Mouse (Mus musculus) right cerebral cortex, adult 2 months (tissue): Measurements from ENCODE around the gene Olfr25.

Source experiments
- DNase-seq, 2 experiments: peaks; one replicate each; pipeline ENCODE4 v3.0.0; 2021 to 2022; ENCODE audit warnings: low spot score in 2 of 2

Gene Olfr25

DNA sequence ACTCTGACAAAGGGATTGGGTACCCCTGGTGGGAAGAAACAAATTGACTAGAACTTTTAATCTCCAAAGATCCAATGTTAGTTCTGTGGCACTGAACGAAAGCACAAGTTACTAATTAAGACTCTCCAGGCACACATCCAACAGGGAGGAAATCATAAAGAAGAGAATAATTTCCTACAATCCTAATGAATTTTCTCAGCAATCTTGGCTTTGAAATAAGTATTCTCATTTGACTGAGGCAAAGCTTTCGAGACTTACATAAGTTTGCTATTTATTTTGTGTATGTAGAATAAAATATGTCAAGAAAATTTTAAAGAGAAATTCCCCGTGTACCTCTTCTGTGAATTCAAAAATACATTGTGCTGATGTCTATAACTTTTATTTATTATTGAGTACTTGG, at the start of gene Olfr25:
Gene Olfr25 (plus strand): TSS at position 301 of the 400 bp plus-strand sequence.
- DNase-seq = no peak

DNA sequence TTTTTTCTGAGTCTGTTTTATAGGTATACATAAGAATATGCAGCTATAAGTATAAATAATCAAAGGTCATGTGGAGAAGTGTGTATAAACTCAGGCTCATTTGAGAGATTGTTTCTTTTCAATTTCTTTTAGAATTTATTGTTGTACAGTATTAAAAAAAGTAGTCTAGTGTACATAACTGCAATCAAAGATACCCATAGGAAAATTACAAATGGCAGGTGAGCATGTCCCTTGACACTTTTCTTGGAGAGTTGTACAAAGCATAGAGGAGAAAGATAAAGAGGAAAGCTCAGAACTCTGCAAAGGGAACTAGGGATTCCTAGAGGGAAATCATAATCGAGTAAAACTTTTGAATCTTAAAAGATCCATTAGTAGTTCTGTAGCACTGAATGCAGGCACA, 38.1 kb upstream of the Olfr25 start, which contains the start of gene Olfr896-ps1:
Gene Olfr896-ps1 (plus strand): TSS at position 301 of the 400 bp plus-strand sequence.
- DNase-seq = no peak

DNA sequence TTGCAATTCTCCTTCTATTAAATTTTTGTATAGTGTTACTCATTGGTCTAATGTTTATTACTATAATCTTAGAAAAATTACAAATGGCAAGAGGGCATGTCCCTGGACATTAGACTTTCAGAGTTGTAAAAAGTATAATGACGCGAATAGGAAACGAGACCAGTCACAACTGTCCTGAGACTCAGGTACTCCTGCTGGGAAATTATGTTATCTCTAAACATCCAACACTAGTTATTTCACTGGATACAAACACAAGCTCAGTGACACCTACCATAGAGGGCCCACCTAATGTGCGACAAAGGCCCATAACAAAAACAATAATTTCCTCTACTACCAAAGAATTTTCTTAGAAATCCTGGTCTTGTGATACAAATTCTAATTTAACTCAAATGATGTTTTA, 19.3 kb downstream of the Olfr25 start, which contains the start of gene Olfr898:
Gene Olfr898 (plus strand): TSS at position 301 of the 400 bp plus-strand sequence.
- no peak for DNase-seq

DNA sequence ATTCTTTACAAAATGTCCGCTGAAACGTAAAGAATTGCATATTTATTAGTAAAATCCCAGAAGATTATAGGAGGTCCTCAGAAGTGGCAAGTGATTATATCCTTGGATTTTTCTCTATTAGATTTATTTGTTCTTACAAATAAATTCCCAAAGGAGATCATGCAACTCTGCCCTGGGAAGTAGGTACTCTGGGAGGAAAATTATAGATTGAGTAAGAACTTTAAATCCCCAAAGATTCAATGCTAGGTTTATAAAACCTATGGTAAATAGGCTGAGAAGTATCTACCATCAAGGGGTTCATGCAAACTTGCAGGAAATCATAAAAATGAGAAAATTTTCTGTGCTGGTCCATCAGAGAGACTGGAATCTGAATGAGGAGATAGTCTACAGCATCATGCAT, 37.7 kb downstream of the Olfr25 start, which contains the start of gene Olfr250:
Gene Olfr250 (plus strand): TSS at position 301 of the 400 bp plus-strand sequence.
- no peak for DNase-seq

DNA sequence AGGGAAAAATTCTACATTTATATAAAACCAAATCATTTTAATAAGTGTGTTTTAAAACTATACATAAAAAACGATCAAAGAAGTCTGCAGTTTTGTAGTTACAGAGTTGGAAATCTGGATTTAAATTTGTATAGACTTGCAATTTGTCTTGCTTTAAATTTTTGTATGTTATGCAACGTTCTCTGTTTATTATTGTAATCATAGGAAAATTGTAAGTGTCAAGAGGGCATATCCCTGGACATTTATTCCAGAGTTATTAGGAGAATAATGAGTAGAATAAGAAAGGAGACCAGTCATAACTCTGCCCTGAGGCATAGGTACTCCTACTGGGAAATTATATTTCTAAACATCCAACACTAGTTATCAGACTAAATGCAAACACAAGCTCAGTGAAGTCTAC, 47.9 kb downstream of the Olfr25 start, which contains the start of gene Olfr251:
Gene Olfr251 (plus strand): TSS at position 301 of the 400 bp plus-strand sequence.
- DNase-seq = no peak
